Mouse (Mus musculus) ES-E14 (cell line): ENCODE measurements at regions not wholly inside any gene's neighbourhood (a gene's known extent, or its start where the extent isn't known, plus 50 kb on each side); places are given as distances from the start of the nearest gene placed in this dataset.

Source experiments
- HCFC1 ChIP-seq: IDR thresholded peaks from 2 replicates; pipeline ENCODE4 v1.6.1; 2012; ENCODE audit warnings: low read length, inconsistent platforms, borderline replicate concordance; ENCODE audit not compliant: insufficient read depth
- MAFK ChIP-seq: IDR thresholded peaks from 2 replicates; pipeline ENCODE4 v1.6.1; 2014; ENCODE audit warnings: mild to moderate bottlenecking, low read depth, low read length, inconsistent platforms; ENCODE audit not compliant: insufficient read depth
- ZC3H11A ChIP-seq: IDR thresholded peaks from 2 replicates; pipeline ENCODE4 v1.6.1; 2012; ENCODE audit warnings: low read depth, mild to moderate bottlenecking, inconsistent platforms, low read length, borderline replicate concordance
- ZNF384 ChIP-seq: IDR thresholded peaks from 2 replicates; pipeline ENCODE4 v1.6.1; 2012; ENCODE audit warnings: low read depth, low read length, inconsistent platforms

DNA sequence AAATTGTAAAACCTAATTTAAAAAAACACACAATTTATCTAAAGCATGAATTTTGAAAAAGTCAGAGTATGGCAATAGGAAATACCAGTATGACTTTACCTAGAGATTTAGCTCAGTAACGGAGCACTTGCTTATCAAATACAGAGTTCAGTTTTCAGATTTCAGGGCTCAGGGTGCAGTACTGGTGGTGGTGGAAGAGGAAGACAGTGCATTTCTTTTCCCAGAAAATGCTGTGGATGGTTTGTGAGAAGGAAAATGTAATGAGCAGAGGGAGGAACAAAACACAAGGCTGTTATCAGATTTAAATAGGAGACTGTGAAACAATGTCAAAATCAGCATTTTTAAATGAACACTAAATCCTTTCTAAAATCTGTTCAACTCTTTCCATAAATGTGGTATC lies 349.8 kb downstream of the Klhl13 start:
- no peak for TF ChIP-seq ZC3H11A
- TF ChIP-seq HCFC1, result no peak
- no peak for TF ChIP-seq MAFK
- TF ChIP-seq ZNF384, result no peak
